Mouse (Mus musculus): ENCODE results near the gene Gfap.

GRCm38 (mm10) chr11:102915380-102915779 lies 14.7 kb upstream of the Gfap start:
- TF ChIP-seq CTCF (IDR thresholded peaks at IDR 0.05; ENCODE audit: low read depth) (no peak), EP300 (optimal IDR thresholded peaks at IDR 0.05) (no peak)
